Mouse (Mus musculus): ENCODE measurements around the gene Cenpi. TPM values are rescaled to one million over a fixed set of nuclear protein-coding genes. Genes with fewer than 3 reads are reported as not detected.

Gene Cenpi
- polyA plus RNA-seq, 1 experiment from 2014 or later, result 25.8 TPM

Other genes starting within 250 kb of the Cenpi start
- gene Cstf2, start 248.9 kb upstream of the Cenpi start, polyA plus RNA-seq (2015; fragmentation: Nextera tagmentation; extraction: Ambion mirVana), result 27.8 and 28.4 TPM in 2 replicates
- gene Xkrx, start 146.0 kb upstream of the Cenpi start, polyA plus RNA-seq (2015; fragmentation: Nextera tagmentation; extraction: Ambion mirVana), result 0.25 and 0.32 TPM in 2 replicates
- gene Arl13a, start 120.6 kb upstream of the Cenpi start, polyA plus RNA-seq (2015; fragmentation: Nextera tagmentation; extraction: Ambion mirVana), result not detected in 2 replicates
- 0.17 and 0.29 TPM in 2 replicates for gene Nox1, start 86.1 kb upstream of the Cenpi start, polyA plus RNA-seq (2015; fragmentation: Nextera tagmentation; extraction: Ambion mirVana)
- gene Trmt2b, start 31.1 kb upstream of the Cenpi start, polyA plus RNA-seq (2015; fragmentation: Nextera tagmentation; extraction: Ambion mirVana), result 34.2 and 36.8 TPM in 2 replicates
- 9.6 and 12.0 TPM in 2 replicates for gene Tmem35a, start 12.9 kb upstream of the Cenpi start, polyA plus RNA-seq (2015; fragmentation: Nextera tagmentation; extraction: Ambion mirVana)
- 0.39 TPM in 2 replicates for gene Drp2, start 96.5 kb downstream of the Cenpi start, polyA plus RNA-seq (2015; fragmentation: Nextera tagmentation; extraction: Ambion mirVana)
- gene Taf7l, start 168.4 kb downstream of the Cenpi start, polyA plus RNA-seq (2015; fragmentation: Nextera tagmentation; extraction: Ambion mirVana), result not detected in 2 replicates
- 69.2 and 78.0 TPM in 2 replicates for gene Timm8a1, start 233.8 kb downstream of the Cenpi start, polyA plus RNA-seq (2015; fragmentation: Nextera tagmentation; extraction: Ambion mirVana)